Mouse (Mus musculus) lung, embryonic 16.5 days (tissue): ENCODE results near the gene Lpp. TPM values are rescaled to one million over a fixed set of nuclear protein-coding genes. Genes with fewer than 3 reads are reported as not detected.

Source experiments
- ATAC-seq: fragments of 200-750 bp; cut with Nextera tagmentation; 2 replicates; pipeline ENCODE4 v1.8.0; 2017; ENCODE audit warnings: low read depth, mild to moderate bottlenecking, moderate library complexity
- H3K27ac ChIP-seq: fragments of 300-500 bp; sonication (generic); 2 replicates; pipeline ENCODE4 v1.5.1; 2014; ENCODE audit warnings: mild to moderate bottlenecking, control low read depth, low read length
- H3K27me3 ChIP-seq: fragments of 300-500 bp; sonication (generic); 2 replicates; pipeline ENCODE4 v1.6.1; 2014; ENCODE audit warnings: low read depth, low read length, mixed read lengths; ENCODE audit not compliant: control insufficient read depth, insufficient read depth
- H3K36me3 ChIP-seq: fragments of 300-500 bp; sonication (generic); 2 replicates; pipeline ENCODE4 v1.6.1; 2014; ENCODE audit warnings: low read length; ENCODE audit not compliant: control insufficient read depth, insufficient read depth
- H3K4me1 ChIP-seq: fragments of 300-500 bp; sonication (generic); replicated peaks from 2 replicates; pipeline ENCODE4 v1.6.1; 2014; ENCODE audit warnings: low read length, mixed read lengths; ENCODE audit not compliant: control insufficient read depth, insufficient read depth
- H3K4me2 ChIP-seq: fragments of 300-500 bp; sonication (generic); 2 replicates; pipeline ENCODE4 v1.6.1; 2014; ENCODE audit warnings: low read depth, low read length, control low read depth
- H3K4me3 ChIP-seq: fragments of 300-500 bp; sonication (generic); 2 replicates; pipeline ENCODE4 v1.5.1; 2014; ENCODE audit warnings: mild to moderate bottlenecking, low read length, control low read depth
- H3K9ac ChIP-seq: fragments of 300-500 bp; sonication (generic); 2 replicates; pipeline ENCODE4 v1.6.1; 2014; ENCODE audit warnings: low read length, control low read depth
- H3K9me3 ChIP-seq: fragments of 300-500 bp; sonication (generic); 2 replicates; pipeline ENCODE4 v1.6.1; 2016; ENCODE audit warnings: low read length; ENCODE audit not compliant: control insufficient read depth
- WGBS: fragments of 180-500 bp; shearing (Covaris S2); extraction: QIAGEN DNeasy Blood & Tissue Kit; methylation state at CpG from one replicate; pipeline ENCODE4 v1.1.7; 2014; 5-methylcytosine and 5-hydroxymethylcytosine counted together
- polyA plus RNA-seq: library from polyadenylated mRNA; unstranded; fragments of >200 nt; fragmentation: Nextera tagmentation; extraction: Ambion mirVana; gene quantifications from 2 replicates; pipeline ENCODE4 v1.2.1, GENCODE M21; 2015

Gene Lpp
- polyA plus RNA-seq, 1 experiment from 2014 or later: 76.8 TPM

- Histone ChIP-seq H3K27me3 (no peaks in the 10 kb centered on the region), H3K9me3 (no peaks in the 10 kb centered on the region), H3K27ac (no peak overlapping the region), H3K4me3 (no peak overlapping the region), H3K9ac (no peak overlapping the region), H3K4me1 (peaks cover 2% of the 10 kb centered on the region; the same call in 1 of the 2 replicates), H3K36me3 (no peaks in the 10 kb centered on the region), H3K4me2 (no peak overlapping the region)
- 62% methylated on average over 7 of the region's 7 CpGs for WGBS
- ATAC-seq: no peak
These were observed 111.7 kb downstream of the Lpp start for GRCm38 (mm10) chr16:24504838-24505605.

GRCm38 (mm10) chr16:24506237-24506636 lies 112.9 kb downstream of the Lpp start:
- no peaks in the 10 kb centered on the region for H3K27me3 ChIP-seq
- H3K4me3 ChIP-seq: no peak overlapping the region
- no peaks in the 10 kb centered on the region for H3K36me3 ChIP-seq
- H3K27ac ChIP-seq: no peak overlapping the region
- peaks cover 2% of the 10 kb centered on the region; the same call in 1 of the 2 replicates for H3K4me1 ChIP-seq
- no peak overlapping the region for H3K9ac ChIP-seq
- H3K9me3 ChIP-seq: no peaks in the 10 kb centered on the region
- 90% methylated on average over 2 of the region's 2 CpGs for WGBS
- H3K4me2 ChIP-seq: no peak overlapping the region
- ATAC-seq: no peak

GRCm38 (mm10) chr16:24506740-24507139 lies 113.4 kb downstream of the Lpp start:
- H3K27me3 ChIP-seq: no peaks in the 10 kb centered on the region
- H3K27ac ChIP-seq: no peak overlapping the region
- no peak for ATAC-seq
- no peaks in the 10 kb centered on the region for H3K36me3 ChIP-seq
- H3K9ac ChIP-seq: no peak overlapping the region
- no peaks in the 10 kb centered on the region for H3K4me1 ChIP-seq
- no peaks in the 10 kb centered on the region for H3K9me3 ChIP-seq
- WGBS: 46% methylated on average over 4 of the region's 4 CpGs
- no peak overlapping the region for H3K4me2 ChIP-seq
- no peak overlapping the region for H3K4me3 ChIP-seq

- 91% methylated on average over 5 of the region's 5 CpGs for WGBS
- Histone ChIP-seq H3K36me3 (no peaks in the 10 kb centered on the region), H3K9me3 (no peaks in the 10 kb centered on the region), H3K4me3 (no peak overlapping the region), H3K4me2 (no peak overlapping the region), H3K4me1 (no peaks in the 10 kb centered on the region), H3K9ac (no peak overlapping the region), H3K27ac (no peak overlapping the region), H3K27me3 (no peaks in the 10 kb centered on the region)
- no peak for ATAC-seq
These were observed 114.7 kb downstream of the Lpp start for GRCm38 (mm10) chr16:24507927-24508540.

- 70% methylated on average over 5 of the region's 5 CpGs for WGBS
- H3K4me2 ChIP-seq: no peak overlapping the region
- H3K9ac ChIP-seq: no peak overlapping the region
- no peaks in the 10 kb centered on the region for H3K36me3 ChIP-seq
- H3K4me3 ChIP-seq: no peak overlapping the region
- H3K4me1 ChIP-seq: no peaks in the 10 kb centered on the region
- H3K9me3 ChIP-seq: no peaks in the 10 kb centered on the region
- no peak overlapping the region for H3K27ac ChIP-seq
- no peaks in the 10 kb centered on the region for H3K27me3 ChIP-seq
- ATAC-seq: no peak
These were observed 115.9 kb downstream of the Lpp start for GRCm38 (mm10) chr16:24509100-24509812.

- no peaks in the 10 kb centered on the region for H3K4me1 ChIP-seq
- H3K9ac ChIP-seq: no peak overlapping the region
- no peaks in the 10 kb centered on the region for H3K36me3 ChIP-seq
- 60% methylated on average over 1 of the region's 1 CpGs for WGBS
- no peak for ATAC-seq
- H3K4me3 ChIP-seq: no peak overlapping the region
- H3K9me3 ChIP-seq: no peaks in the 10 kb centered on the region
- H3K27ac ChIP-seq: no peak overlapping the region
- no peaks in the 10 kb centered on the region for H3K27me3 ChIP-seq
- no peak overlapping the region for H3K4me2 ChIP-seq
These were observed 116.5 kb downstream of the Lpp start for GRCm38 (mm10) chr16:24509813-24510166.

GRCm38 (mm10) chr16:24513228-24513627 lies 119.9 kb downstream of the Lpp start:
- peaks cover 3% of the 10 kb centered on the region; the same call in 1 of the 2 replicates for H3K4me1 ChIP-seq
- 92% methylated on average over 4 of the region's 4 CpGs for WGBS
- no peaks in the 10 kb centered on the region for H3K27me3 ChIP-seq
- no peak overlapping the region for H3K4me2 ChIP-seq
- H3K4me3 ChIP-seq: no peak overlapping the region
- H3K27ac ChIP-seq: no peak overlapping the region
- no peak overlapping the region for H3K9ac ChIP-seq
- no peak for ATAC-seq
- H3K9me3 ChIP-seq: no peaks in the 10 kb centered on the region
- H3K36me3 ChIP-seq: no peaks in the 10 kb centered on the region

- no peaks in the 10 kb centered on the region for H3K36me3 ChIP-seq
These were observed 121.8 kb downstream of the Lpp start for GRCm38 (mm10) chr16:24514802-24515727.

More at GRCm38 (mm10) chr16:24514802-24515727, 121.8 kb downstream of the Lpp start:
- WGBS: 78% methylated on average over 11 of the region's 11 CpGs
- no peak overlapping the region for H3K27ac ChIP-seq
- H3K4me1 ChIP-seq: peaks cover 3% of the 10 kb centered on the region; the same call in 1 of the 2 replicates
- ATAC-seq: no peak
- H3K9me3 ChIP-seq: no peaks in the 10 kb centered on the region
- no peak overlapping the region for H3K9ac ChIP-seq
- H3K4me3 ChIP-seq: no peak overlapping the region
- H3K4me2 ChIP-seq: no peak overlapping the region
- H3K27me3 ChIP-seq: no peaks in the 10 kb centered on the region
